Mouse (Mus musculus) kidney, postnatal 0 days (tissue): ENCODE measurements around the gene Irs3. TPM values are rescaled to one million over a fixed set of nuclear protein-coding genes. Genes with fewer than 3 reads are reported as not detected.

Experiments used
- ATAC-seq: fragments of 200-750 bp; cut with Nextera tagmentation; replicated peaks from 2 replicates; pipeline ENCODE4 v1.8.0; 2017; ENCODE audit warnings: low read depth, moderate number of reproducible peaks, moderate TSS enrichment, moderate library complexity; ENCODE audit not compliant: low FRiP score
- DNase-seq: peaks from one replicate; pipeline ENCODE4 v3.0.0-alpha.2; 2016; ENCODE audit warnings: low spot score
- H3K27ac ChIP-seq: fragments of 300-500 bp; sonication (generic); 2 replicates; pipeline ENCODE4 v1.5.1; 2014; ENCODE audit warnings: mild to moderate bottlenecking
- H3K27me3 ChIP-seq: fragments of 300-500 bp; sonication (generic); 2 replicates; pipeline ENCODE4 v1.6.1; 2014; ENCODE audit warnings: low read length, mixed read lengths; ENCODE audit not compliant: insufficient read depth
- H3K36me3 ChIP-seq: fragments of 300-500 bp; sonication (generic); 2 replicates; pipeline ENCODE4 v1.6.1; 2014; ENCODE audit warnings: low read length, mixed read lengths; ENCODE audit not compliant: insufficient read depth
- H3K4me1 ChIP-seq: fragments of 300-500 bp; sonication (generic); replicated peaks from 2 replicates; pipeline ENCODE4 v1.6.1; 2014; ENCODE audit warnings: antibody characterized with exemption, low read length, mixed read lengths; ENCODE audit not compliant: insufficient read depth
- H3K4me2 ChIP-seq: fragments of 300-500 bp; sonication (generic); 2 replicates; pipeline ENCODE4 v1.6.1; 2014; ENCODE audit warnings: mild to moderate bottlenecking, low read length, moderate library complexity, mixed read lengths
- H3K4me3 ChIP-seq: fragments of 300-500 bp; sonication (generic); replicated peaks from 2 replicates; pipeline ENCODE4 v1.5.1; 2014; ENCODE audit warnings: low read depth, low read length
- H3K9ac ChIP-seq: fragments of 300-500 bp; sonication (generic); 2 replicates; pipeline ENCODE4 v1.6.1; 2014; ENCODE audit warnings: low read depth, low read length
- H3K9me3 ChIP-seq: fragments of 300-500 bp; sonication (generic); replicated peaks from 2 replicates; pipeline ENCODE4 v1.6.1; 2016; ENCODE audit warnings: low read length, inconsistent platforms, mixed read lengths
- CTCF ChIP-seq: IDR thresholded peaks from 2 replicates; pipeline ENCODE4 v1.5.1; 2016; ENCODE audit warnings: antibody characterized with exemption, low read depth, mild to moderate bottlenecking, moderate library complexity
- WGBS: fragments of 180-500 bp; shearing (Covaris S2); extraction: QIAGEN DNeasy Blood & Tissue Kit; methylation state at CpG from one replicate; pipeline ENCODE4 v1.1.7; 2014; 5-methylcytosine and 5-hydroxymethylcytosine counted together
- polyA plus RNA-seq: library from polyadenylated mRNA; unstranded; fragments of >200 nt; fragmentation: Nextera tagmentation; extraction: Ambion mirVana; gene quantifications from 2 replicates; pipeline ENCODE4 v1.2.1, GENCODE M21; 2015

Irs3 gene
- polyA plus RNA-seq, 1 experiment from 2014 or later: 1.3 TPM

- Histone ChIP-seq H3K27ac (no peak overlapping the region), H3K9ac (no peak overlapping the region), H3K4me3 (no peak overlapping the region), H3K4me2 (no peak overlapping the region), H3K9me3 (no peaks in the 10 kb centered on the region), H3K36me3 (no peaks in the 10 kb centered on the region), H3K27me3 (no peaks in the 10 kb centered on the region), H3K4me1 (peaks cover 14% of the 10 kb centered on the region; the same call in 1 of the 2 replicates)
- no peak for DNase-seq
- 90% methylated on average over 8 of the region's 8 CpGs for WGBS
- ATAC-seq: no peak
- no peak for TF ChIP-seq CTCF
Observed at GRCm38 (mm10) chr5:137674786-137675185, 29.3 kb upstream of the Irs3 start.

- ATAC-seq (no peak), DNase-seq (no peak)
- no peak for TF ChIP-seq CTCF
- Histone ChIP-seq H3K4me3 (no peak overlapping the region), H3K9me3 (no peaks in the 10 kb centered on the region), H3K27ac (no peak overlapping the region), H3K27me3 (no peaks in the 10 kb centered on the region), H3K4me1 (peaks cover 14% of the 10 kb centered on the region; the same call in 1 of the 2 replicates), H3K36me3 (no peaks in the 10 kb centered on the region), H3K9ac (no peak overlapping the region), H3K4me2 (no peak overlapping the region)
- WGBS: 86% methylated on average over 6 of the region's 6 CpGs
Observed at GRCm38 (mm10) chr5:137673015-137673414, 27.5 kb upstream of the Irs3 start.

- no peak overlapping the region for H3K9ac ChIP-seq
- no peak for DNase-seq
- no peak overlapping the region for H3K4me3 ChIP-seq
- no peak for TF ChIP-seq CTCF
- peak overlapping the region; percentile 88 for H3K27ac ChIP-seq
- H3K9me3 ChIP-seq: no peaks in the 10 kb centered on the region
- H3K27me3 ChIP-seq: no peaks in the 10 kb centered on the region
- 68% methylated on average over 5 of the region's 5 CpGs for WGBS
- no peak overlapping the region for H3K4me2 ChIP-seq
- ATAC-seq: no peak
- H3K4me1 ChIP-seq: peaks cover 14% of the 10 kb centered on the region; the same call in 1 of the 2 replicates
- H3K36me3 ChIP-seq: no peaks in the 10 kb centered on the region
Observed at GRCm38 (mm10) chr5:137672361-137672760, 26.8 kb upstream of the Irs3 start.

GRCm38 (mm10) chr5:137671443-137672240 lies 26.1 kb upstream of the Irs3 start:
- Histone ChIP-seq H3K36me3 (peaks cover 5% of the 10 kb centered on the region; the same call in 1 of the 2 replicates), H3K4me3 (no peak overlapping the region), H3K9me3 (no peaks in the 10 kb centered on the region), H3K4me1 (peaks cover 14% of the 10 kb centered on the region; the same call in 1 of the 2 replicates), H3K27ac (peak overlapping the region; percentile 88), H3K27me3 (no peaks in the 10 kb centered on the region), H3K9ac (peak overlapping the region; percentile 28; the same call in 1 of the 2 replicates), H3K4me2 (no peak overlapping the region)
- TF ChIP-seq CTCF: no peak; the same call in 1 of the 2 replicates
- DNase-seq: peak; percentile 83
- peak; percentile 88 for ATAC-seq
- WGBS: 8% methylated on average over 9 of the region's 9 CpGs

- DNase-seq: no peak
- H3K27ac ChIP-seq: 0 out of 2 replicates have a peak overlapping the region, but pooled peaks have one; percentile 66
- peak; percentile 62 for TF ChIP-seq CTCF
- no peak for ATAC-seq
- no peaks in the 10 kb centered on the region for H3K9me3 ChIP-seq
- H3K4me1 ChIP-seq: peaks cover 14% of the 10 kb centered on the region; the same call in 1 of the 2 replicates
- 79% methylated on average over 1 of the region's 1 CpGs for WGBS
- no peaks in the 10 kb centered on the region for H3K27me3 ChIP-seq
- peaks cover 12% of the 10 kb centered on the region; the same call in 1 of the 2 replicates for H3K36me3 ChIP-seq
- no peak overlapping the region for H3K9ac ChIP-seq
- no peak overlapping the region for H3K4me2 ChIP-seq
- no peak overlapping the region for H3K4me3 ChIP-seq
Observed at GRCm38 (mm10) chr5:137670240-137670639, 24.7 kb upstream of the Irs3 start.

- Histone ChIP-seq H3K9ac (no peak overlapping the region), H3K9me3 (no peaks in the 10 kb centered on the region), H3K36me3 (peaks cover 13% of the 10 kb centered on the region; the same call in 1 of the 2 replicates), H3K27me3 (no peaks in the 10 kb centered on the region), H3K4me2 (no peak overlapping the region), H3K4me1 (peaks cover 14% of the 10 kb centered on the region; the same call in 1 of the 2 replicates), H3K4me3 (no peak overlapping the region), H3K27ac (no peak overlapping the region)
- DNase-seq (no peak), ATAC-seq (no peak)
- no peak for TF ChIP-seq CTCF
- 51% methylated on average over 10 of the region's 10 CpGs for WGBS
Observed at GRCm38 (mm10) chr5:137668971-137669370, 23.5 kb upstream of the Irs3 start.
